Mouse (Mus musculus) midbrain, embryonic 11.5 days (tissue): ENCODE measurements around the gene Gm28230. TPM values are rescaled to one million over a fixed set of nuclear protein-coding genes. Genes with fewer than 3 reads are reported as not detected.

ENCODE experiments used
- ATAC-seq: fragments of 200-750 bp; cut with Nextera tagmentation; 2 replicates; pipeline ENCODE4 v1.8.0; 2017; ENCODE audit warnings: moderate TSS enrichment, moderate library complexity; ENCODE audit not compliant: low FRiP score
- DNase-seq: peaks from one replicate; pipeline ENCODE4 v3.0.0; 2015; ENCODE audit warnings: low spot score; ENCODE audit errors: missing footprints
- H3K27ac ChIP-seq: fragments of 300-500 bp; sonication (generic); 2 replicates; pipeline ENCODE4 v1.5.1; 2014; ENCODE audit warnings: low read depth, low read length
- H3K27me3 ChIP-seq: fragments of 300-500 bp; sonication (generic); 2 replicates; pipeline ENCODE4 v1.6.1; 2014; ENCODE audit warnings: mild to moderate bottlenecking, low read length, moderate library complexity, mixed read lengths; ENCODE audit not compliant: control insufficient read depth, insufficient read depth
- H3K36me3 ChIP-seq: fragments of 300-500 bp; sonication (generic); 2 replicates; pipeline ENCODE4 v1.6.1; 2014; ENCODE audit warnings: mild to moderate bottlenecking, low read length, moderate library complexity, mixed read lengths; ENCODE audit not compliant: control insufficient read depth, insufficient read depth
- H3K4me1 ChIP-seq: fragments of 300-500 bp; sonication (generic); 2 replicates; pipeline ENCODE4 v1.6.1; 2014; ENCODE audit warnings: low read length; ENCODE audit not compliant: control insufficient read depth, insufficient read depth
- H3K4me2 ChIP-seq: fragments of 300-500 bp; sonication (generic); 2 replicates; pipeline ENCODE4 v1.6.1; 2014; ENCODE audit warnings: mild to moderate bottlenecking, moderate library complexity
- H3K4me3 ChIP-seq: fragments of 300-500 bp; sonication (generic); 2 replicates; pipeline ENCODE4 v1.5.1; 2014; ENCODE audit warnings: low read depth, low read length
- H3K9ac ChIP-seq: fragments of 300-500 bp; sonication (generic); 2 replicates; pipeline ENCODE4 v1.6.1; 2014; ENCODE audit warnings: low read length
- H3K9me3 ChIP-seq: fragments of 300-500 bp; sonication (generic); 2 replicates; pipeline ENCODE4 v1.6.1; 2016; ENCODE audit warnings: low read length; ENCODE audit not compliant: control insufficient read depth
- WGBS: fragments of 180-500 bp; shearing (Covaris S2); extraction: QIAGEN DNeasy Blood & Tissue Kit; methylation state at CpG from one replicate; pipeline ENCODE4 v1.1.7; 2014; 5-methylcytosine and 5-hydroxymethylcytosine counted together
- polyA plus RNA-seq: library from polyadenylated mRNA; unstranded; fragments of >200 nt; fragmentation: Nextera tagmentation; extraction: Ambion mirVana; gene quantifications from 2 replicates; pipeline ENCODE4 v1.2.1, GENCODE M21; 2014

The Gm28230 gene
- polyA plus RNA-seq, 1 experiment from 2014 or later = not detected

DNA sequence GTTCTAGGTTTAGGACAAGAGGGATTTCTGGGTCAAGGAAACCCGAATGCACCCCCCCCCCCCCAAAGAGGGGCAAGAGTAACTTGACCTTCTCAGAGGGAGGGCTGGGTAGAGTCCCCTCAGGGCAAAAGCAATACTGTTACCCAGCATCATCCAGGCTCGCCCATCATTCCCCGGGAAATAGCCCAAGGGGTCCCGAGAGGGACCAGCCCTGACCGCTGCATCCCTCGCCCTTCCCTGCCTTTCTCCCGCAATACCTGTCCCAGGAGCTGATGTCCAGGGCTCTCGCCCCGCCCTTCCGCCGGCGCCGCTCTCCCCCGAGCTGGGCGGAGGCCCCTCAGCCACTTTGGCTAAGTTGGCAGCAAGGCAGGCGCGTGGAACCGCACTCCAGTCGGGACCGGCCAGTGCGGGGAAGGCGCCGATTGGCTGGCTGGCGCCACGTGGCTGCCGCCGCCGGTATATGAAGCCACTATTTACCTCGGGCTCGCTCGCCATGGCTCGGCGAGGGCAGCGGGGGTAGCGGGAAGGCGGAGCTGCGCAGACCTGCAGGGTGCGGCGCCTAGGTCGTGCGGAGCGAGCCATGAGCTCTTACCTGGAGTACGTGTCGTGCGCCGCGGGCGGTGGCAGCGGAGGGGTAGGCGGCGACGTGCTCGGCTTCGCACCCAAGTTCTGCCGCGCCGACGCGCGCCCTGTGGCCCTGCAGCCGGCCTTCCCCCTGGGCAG, 36.2 kb downstream of the Gm28230 start, which contains the start of gene Hoxd1:
Gene Hoxd1, plus strand, starts transcription at position 459 of the 723 bp plus-strand sequence.
- H3K9ac ChIP-seq = no peak within 1 kb of the TSS

GRCm38 (mm10) chr2:74763245-74763735, 36.8 kb downstream of the Gm28230 start:
- H3K36me3 ChIP-seq = no peaks in the 10 kb centered on the region
- no peak overlapping the region for H3K9ac ChIP-seq
- peaks cover 70% of the 10 kb centered on the region for H3K27me3 ChIP-seq
- H3K4me3 ChIP-seq = peak overlapping the region; percentile 45
- DNase-seq (peak; percentile 91), ATAC-seq (peak; percentile 52; the same call in 1 of the 2 replicates)
- peak overlapping the region; percentile 72 for H3K4me2 ChIP-seq
- peaks cover 14% of the 10 kb centered on the region for H3K4me1 ChIP-seq
- no peak overlapping the region for H3K27ac ChIP-seq
- 2% methylated on average over 53 of the region's 53 CpGs for WGBS
- no peaks in the 10 kb centered on the region for H3K9me3 ChIP-seq

More for the DNA sequence above, 36.2 kb downstream of the Gm28230 start, which contains the start of gene Hoxd1:
- Histone ChIP-seq H3K27ac (no peak within 1 kb of the TSS), H3K36me3 (no peaks in the 10 kb centered on the region), H3K27me3 (peaks cover 74% of the 10 kb centered on the region), H3K4me1 (peaks cover 14% of the 10 kb centered on the region), H3K4me3 (peak within 1 kb of the TSS; percentile 45), H3K9me3 (no peaks in the 10 kb centered on the region), H3K4me2 (peak within 1 kb of the TSS; percentile 72)
- DNase-seq (peak; percentile 95), ATAC-seq (peak; percentile 86)
- under 1% methylated on average over 56 of the region's 61 CpGs for WGBS

DNA sequence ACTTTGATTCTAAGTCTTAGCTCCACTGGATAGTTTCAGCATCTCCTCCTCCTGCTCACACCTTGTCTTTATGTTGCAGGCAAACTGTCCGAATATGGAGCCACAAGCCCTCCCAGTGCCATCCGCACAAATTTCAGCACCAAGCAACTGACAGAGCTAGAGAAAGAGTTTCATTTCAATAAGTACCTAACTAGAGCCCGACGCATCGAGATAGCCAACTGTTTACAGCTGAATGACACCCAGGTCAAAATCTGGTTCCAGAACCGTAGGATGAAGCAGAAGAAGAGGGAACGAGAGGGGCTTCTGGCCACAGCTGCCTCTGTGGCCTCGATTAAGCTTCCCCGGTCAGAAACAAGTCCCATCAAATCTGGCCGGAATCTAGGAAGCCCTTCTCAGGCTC, 37.4 kb downstream of the Gm28230 start:
- Histone ChIP-seq H3K4me3 (no peak overlapping the region), H3K4me1 (peaks cover 14% of the 10 kb centered on the region), H3K27me3 (peaks cover 66% of the 10 kb centered on the region), H3K27ac (no peak overlapping the region), H3K9me3 (no peaks in the 10 kb centered on the region), H3K4me2 (no peak overlapping the region), H3K36me3 (no peaks in the 10 kb centered on the region), H3K9ac (no peak overlapping the region)
- ATAC-seq (no peak), DNase-seq (peak; percentile 89)
- WGBS = 49% methylated on average over 10 of the region's 10 CpGs

DNA sequence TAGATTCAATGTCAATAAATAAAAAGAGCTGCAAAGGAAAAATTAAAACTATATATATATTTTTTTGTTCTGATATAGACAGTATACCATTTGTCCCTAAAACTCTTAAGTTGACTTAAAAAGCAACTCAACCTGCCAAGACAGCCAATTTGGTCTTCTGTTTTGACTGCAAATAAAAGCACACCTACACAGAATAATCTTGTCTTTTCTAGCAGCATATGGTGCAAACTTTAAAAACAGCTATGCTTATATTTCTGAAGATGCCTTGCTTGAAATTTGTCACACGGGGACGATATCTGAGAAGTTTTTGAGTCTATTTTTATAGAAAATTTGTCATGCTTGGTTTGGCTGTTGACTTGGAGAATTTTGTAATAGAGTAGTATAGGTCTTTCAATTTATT, 47.8 kb downstream of the Gm28230 start:
- H3K36me3 ChIP-seq = no peaks in the 10 kb centered on the region
- no peaks in the 10 kb centered on the region for H3K9me3 ChIP-seq
- H3K4me2 ChIP-seq = no peak overlapping the region
- no peaks in the 10 kb centered on the region for H3K4me1 ChIP-seq
- 91% methylated on average over 2 of the region's 2 CpGs for WGBS
- H3K4me3 ChIP-seq = no peak overlapping the region
- DNase-seq (no peak), ATAC-seq (no peak)
- no peaks in the 10 kb centered on the region for H3K27me3 ChIP-seq
- H3K9ac ChIP-seq = no peak overlapping the region
- no peak overlapping the region for H3K27ac ChIP-seq

DNA sequence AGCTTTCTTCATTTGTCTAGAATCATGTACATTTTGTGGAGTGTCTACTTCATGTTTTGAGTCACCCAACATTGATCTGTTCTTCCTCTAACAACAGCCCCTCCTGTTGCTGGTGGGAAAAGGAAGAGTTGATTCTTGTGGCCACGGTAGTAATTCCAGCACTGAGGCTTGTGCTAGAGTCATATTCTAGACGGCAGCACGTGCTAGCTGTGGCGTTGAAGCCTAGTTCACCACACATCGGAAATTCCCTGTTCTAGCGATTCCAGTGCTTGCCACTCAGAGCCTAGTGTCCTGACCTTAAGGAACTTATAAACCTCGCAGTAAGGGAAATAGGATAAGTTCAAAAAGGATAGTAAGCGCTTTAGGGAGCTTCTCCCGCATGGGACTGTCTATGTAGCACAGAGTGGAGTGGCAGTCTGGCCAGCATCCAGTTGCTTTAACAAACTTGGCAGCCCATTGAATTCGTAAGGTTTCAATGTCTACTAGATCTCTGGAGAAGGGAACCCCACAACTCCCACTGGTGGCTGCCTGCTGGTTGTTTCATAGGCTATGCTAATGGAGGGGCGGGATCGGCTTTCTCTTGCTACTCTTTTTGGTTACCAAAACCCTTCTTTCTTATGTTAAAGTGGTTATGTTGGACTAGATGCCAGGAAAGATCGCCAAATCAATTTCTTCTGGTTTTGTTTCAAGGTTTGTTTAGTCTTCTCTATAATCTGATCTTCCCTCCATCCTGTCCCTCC, 51.2 kb downstream of the Gm28230 start:
- ATAC-seq (no peak), DNase-seq (peak; percentile 82)
- no peak overlapping the region for H3K9ac ChIP-seq
- H3K9me3 ChIP-seq = no peaks in the 10 kb centered on the region
- H3K27ac ChIP-seq = no peak overlapping the region
- no peaks in the 10 kb centered on the region for H3K4me1 ChIP-seq
- 72% methylated on average over 13 of the region's 13 CpGs for WGBS
- H3K27me3 ChIP-seq = no peaks in the 10 kb centered on the region
- no peak overlapping the region for H3K4me3 ChIP-seq
- H3K4me2 ChIP-seq = no peak overlapping the region
- H3K36me3 ChIP-seq = no peaks in the 10 kb centered on the region

- Histone ChIP-seq H3K4me1 (no peaks in the 10 kb centered on the region), H3K27me3 (no peaks in the 10 kb centered on the region)
- 83% methylated on average over 5 of the region's 5 CpGs for WGBS
Observed at GRCm38 (mm10) chr2:74781386-74781785, 54.9 kb downstream of the Gm28230 start.

DNA sequence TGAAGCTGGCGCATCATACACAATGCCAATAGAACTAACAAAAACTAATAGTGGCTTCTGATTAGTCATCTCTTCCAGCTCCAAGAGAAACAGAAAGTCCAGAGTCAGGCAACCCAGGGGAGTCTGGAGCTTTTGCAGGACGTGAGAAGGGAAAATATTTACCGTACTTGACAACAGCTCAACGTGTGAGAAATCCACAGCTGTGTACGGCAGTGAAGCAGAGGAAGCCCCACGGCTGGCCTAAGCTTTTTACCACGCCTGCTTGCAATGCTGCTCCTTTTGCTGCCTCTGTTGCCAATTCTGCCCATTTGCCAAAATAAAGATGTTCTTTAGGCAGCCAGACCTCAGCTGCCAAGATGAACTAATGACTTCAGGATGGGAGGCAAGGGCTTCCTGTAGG, 69.0 kb downstream of the Gm28230 start:
- DNase-seq = no peak
- Histone ChIP-seq H3K9ac (no peak overlapping the region), H3K4me3 (no peak overlapping the region), H3K27ac (no peak overlapping the region), H3K4me2 (no peak overlapping the region), H3K4me1 (no peaks in the 10 kb centered on the region), H3K9me3 (no peaks in the 10 kb centered on the region), H3K27me3 (no peaks in the 10 kb centered on the region), H3K36me3 (no peaks in the 10 kb centered on the region)
- 75% methylated on average over 7 of the region's 7 CpGs for WGBS
- no peak for ATAC-seq

More at GRCm38 (mm10) chr2:74781386-74781785, 54.9 kb downstream of the Gm28230 start:
- DNase-seq = no peak
- H3K4me3 ChIP-seq = no peak overlapping the region
- H3K36me3 ChIP-seq = no peaks in the 10 kb centered on the region
- no peaks in the 10 kb centered on the region for H3K9me3 ChIP-seq
- H3K4me2 ChIP-seq = no peak overlapping the region
- no peak overlapping the region for H3K9ac ChIP-seq
- no peak for ATAC-seq
- no peak overlapping the region for H3K27ac ChIP-seq
